Mouse (Mus musculus) gastrocnemius, postnatal 14 days (tissue): ENCODE measurements around the gene Deup1. TPM values are rescaled to one million over a fixed set of nuclear protein-coding genes. Genes with fewer than 3 reads are reported as not detected.

Experiments
- DNase-seq: peaks from one replicate; pipeline ENCODE4 v3.0.0; 2021; ENCODE audit warnings: mixed read lengths
- intact Hi-C: fragments of 180-260 bp; cut with DNase I; formaldehyde crosslinking; loops from one replicate; pipeline ENCODE4 v1.15.1; 2025; ENCODE audit warnings: low total_unique reads
- total RNA-seq, 2 experiments: library from RNA; stranded (reverse); gene quantifications; 2 replicates each; pipeline ENCODE4 v1.2.3; 2021

Deup1 gene
- total RNA-seq, 2 experiments from 2014 or later = 0.09 to 0.10 TPM

- no peak for DNase-seq
- intact Hi-C loops = loop anchor here (5.0 kb wide), 1 partner anchor 40 kb away; no protein-coding TSS in a partner anchor
Observed at GRCm38 (mm10) chr9:15537455-15538048, 90.2 kb downstream of the Deup1 start.

GRCm38 (mm10) chr9:15536861-15537426 lies 90.8 kb downstream of the Deup1 start:
- no peak for DNase-seq
- intact Hi-C loops = loop anchor here (5.0 kb wide), 1 partner anchor 40 kb away; no protein-coding TSS in a partner anchor

- DNase-seq = no peak
- intact Hi-C loops = loop anchor here (5.0 kb wide), 1 partner anchor 38 kb away; no protein-coding TSS in a partner anchor
Observed at GRCm38 (mm10) chr9:15535418-15535817, 92.3 kb downstream of the Deup1 start.

GRCm38 (mm10) chr9:15534110-15534509 lies 93.6 kb downstream of the Deup1 start:
- DNase-seq = no peak
- intact Hi-C loops = no loop called here

- intact Hi-C loops = no loop called here
Observed at GRCm38 (mm10) chr9:15533336-15534070, 94.2 kb downstream of the Deup1 start.

GRCm38 (mm10) chr9:15531204-15531603 lies 96.5 kb downstream of the Deup1 start:
- no peak for DNase-seq
- intact Hi-C loops = no loop called here

More at GRCm38 (mm10) chr9:15533336-15534070, 94.2 kb downstream of the Deup1 start:
- no peak for DNase-seq

GRCm38 (mm10) chr9:15529965-15530320 lies 97.8 kb downstream of the Deup1 start:
- no peak for DNase-seq
- intact Hi-C loops = no loop called here

- intact Hi-C loops = no loop called here
- no peak for DNase-seq
Observed at GRCm38 (mm10) chr9:15529275-15529964, 98.3 kb downstream of the Deup1 start.

GRCm38 (mm10) chr9:15528368-15528767 lies 99.4 kb downstream of the Deup1 start:
- intact Hi-C loops = no loop called here
- DNase-seq = no peak

GRCm38 (mm10) chr9:15527846-15528245 lies 99.9 kb downstream of the Deup1 start:
- DNase-seq = no peak
- intact Hi-C loops = no loop called here

GRCm38 (mm10) chr9:15526539-15526938 lies 101.2 kb downstream of the Deup1 start:
- DNase-seq = no peak
- intact Hi-C loops = no loop called here

GRCm38 (mm10) chr9:15525246-15525645 lies 102.5 kb downstream of the Deup1 start:
- no peak for DNase-seq
- intact Hi-C loops = no loop called here

- intact Hi-C loops = no loop called here
- no peak for DNase-seq
Observed at GRCm38 (mm10) chr9:15523646-15524045, 104.1 kb downstream of the Deup1 start.

GRCm38 (mm10) chr9:15522887-15523286 lies 104.8 kb downstream of the Deup1 start:
- no peak for DNase-seq
- intact Hi-C loops = no loop called here

- no peak for DNase-seq
- intact Hi-C loops = no loop called here
Observed at GRCm38 (mm10) chr9:15522348-15522747, 105.4 kb downstream of the Deup1 start.

- intact Hi-C loops = no loop called here
- DNase-seq = no peak
Observed at GRCm38 (mm10) chr9:15517979-15518378, 109.8 kb downstream of the Deup1 start.

GRCm38 (mm10) chr9:15516007-15516406 lies 111.7 kb downstream of the Deup1 start:
- intact Hi-C loops = no loop called here
- DNase-seq = no peak

- intact Hi-C loops = no loop called here
- no peak for DNase-seq
Observed at GRCm38 (mm10) chr9:15512918-15513317, 114.8 kb downstream of the Deup1 start.

- DNase-seq = no peak
- intact Hi-C loops = no loop called here
Observed at GRCm38 (mm10) chr9:15510557-15511310, 117.0 kb downstream of the Deup1 start.
